Mouse (Mus musculus): ENCODE measurements at regions not wholly inside any gene's neighbourhood (a gene's known extent, or its start where the extent isn't known, plus 50 kb on each side); places are given as distances from the start of the nearest gene placed in this dataset.

GRCm38 (mm10) chr13:52721463-52721862, 138.5 kb downstream of the Syk start:
- no peak for TF ChIP-seq EP300 (IDR thresholded peaks at IDR 0.05; ENCODE audit: low read depth)
- no peak for TF ChIP-seq CTCF (IDR thresholded peaks at IDR 0.05; ENCODE audit: low read depth)
- Histone ChIP-seq H3K36me3 (replicated peaks; ENCODE audit: control insufficient read depth, insufficient read depth, low read length) (no peaks in the 10 kb centered on the region), H3K9me3 (replicated peaks; ENCODE audit: control insufficient read depth, low read length) (no peaks in the 10 kb centered on the region), H3K4me1 (ENCODE audit: control insufficient read depth, insufficient read depth) (peaks cover 7% of the 10 kb centered on the region; the same call in 1 of the 2 replicates), H3K27me3 (ENCODE audit: control insufficient read depth, insufficient read depth, low read length) (no peaks in the 10 kb centered on the region), H3K27ac (ENCODE audit: low read depth) (no peak overlapping the region), H3K4me3 (ENCODE audit: low read depth, low read length) (no peak overlapping the region), H3K4me2 (ENCODE audit: low read depth, low read length) (no peak overlapping the region), H3K9ac (replicated peaks; ENCODE audit: low read depth, low read length) (no peak overlapping the region)
- ATAC-seq (ENCODE audit: insufficient read depth, low read depth) (no peak), DNase-seq (ENCODE audit: low spot score) (no peak)
- WGBS = 80% methylated on average over 6 of the region's 6 CpGs

- WGBS = 54% methylated on average over 3 of the region's 3 CpGs
- H3K27me3 ChIP-seq (ENCODE audit: control insufficient read depth, insufficient read depth, low read length) = no peaks in the 10 kb centered on the region
- no peak overlapping the region for H3K4me2 ChIP-seq (ENCODE audit: low read depth, low read length)
- H3K36me3 ChIP-seq (replicated peaks; ENCODE audit: control insufficient read depth, insufficient read depth, low read length) = no peaks in the 10 kb centered on the region
- H3K27ac ChIP-seq (ENCODE audit: low read depth) = no peak overlapping the region
- no peak for ATAC-seq (ENCODE audit: insufficient read depth, low read depth)
- peaks cover 7% of the 10 kb centered on the region; the same call in 1 of the 2 replicates for H3K4me1 ChIP-seq (ENCODE audit: control insufficient read depth, insufficient read depth)
- H3K4me3 ChIP-seq (ENCODE audit: low read depth, low read length) = no peak overlapping the region
- H3K9me3 ChIP-seq (replicated peaks; ENCODE audit: control insufficient read depth, low read length) = no peaks in the 10 kb centered on the region
- no peak overlapping the region for H3K9ac ChIP-seq (replicated peaks; ENCODE audit: low read depth, low read length)
- no peak for DNase-seq (ENCODE audit: low spot score)
- TF ChIP-seq CTCF (IDR thresholded peaks at IDR 0.05; ENCODE audit: low read depth) = no peak
- TF ChIP-seq EP300 (IDR thresholded peaks at IDR 0.05; ENCODE audit: low read depth) = no peak
Measured at GRCm38 (mm10) chr13:52722718-52723117, 139.7 kb downstream of the Syk start.

DNA sequence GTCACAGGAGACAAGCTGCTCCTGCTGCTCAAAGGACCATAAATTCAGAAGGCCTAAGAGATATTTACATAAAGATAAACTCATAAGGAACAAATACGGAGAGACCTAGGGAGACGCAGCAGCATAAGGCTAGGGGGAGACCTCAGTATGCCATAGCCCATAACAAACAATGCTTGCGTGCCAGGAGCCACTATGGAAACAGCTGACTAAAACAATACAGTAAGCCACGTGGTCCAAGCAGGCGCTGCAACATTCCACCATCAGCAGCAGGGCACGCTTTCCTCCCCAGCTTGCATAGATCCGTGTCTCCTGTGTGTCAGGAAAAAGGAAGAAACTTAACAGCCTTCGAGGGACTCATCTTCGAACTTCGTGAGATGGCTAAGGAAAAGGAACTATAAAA, 143.1 kb downstream of the Syk start:
- H3K4me3 ChIP-seq (ENCODE audit: low read depth, low read length) = no peak overlapping the region
- H3K4me2 ChIP-seq (ENCODE audit: low read depth, low read length) = no peak overlapping the region
- DNase-seq (ENCODE audit: low spot score) = peak; percentile 30
- H3K9me3 ChIP-seq (replicated peaks; ENCODE audit: control insufficient read depth, low read length) = no peaks in the 10 kb centered on the region
- ATAC-seq (ENCODE audit: insufficient read depth, low read depth) = no peak
- no peaks in the 10 kb centered on the region for H3K36me3 ChIP-seq (replicated peaks; ENCODE audit: control insufficient read depth, insufficient read depth, low read length)
- H3K9ac ChIP-seq (replicated peaks; ENCODE audit: low read depth, low read length) = no peak overlapping the region
- no peak for TF ChIP-seq CTCF (IDR thresholded peaks at IDR 0.05; ENCODE audit: low read depth)
- no peak for TF ChIP-seq EP300 (IDR thresholded peaks at IDR 0.05; ENCODE audit: low read depth)
- WGBS = 44% methylated on average over 10 of the region's 10 CpGs
- H3K4me1 ChIP-seq (ENCODE audit: control insufficient read depth, insufficient read depth) = peaks cover 7% of the 10 kb centered on the region; the same call in 1 of the 2 replicates
- no peak overlapping the region for H3K27ac ChIP-seq (ENCODE audit: low read depth)
- H3K27me3 ChIP-seq (ENCODE audit: control insufficient read depth, insufficient read depth, low read length) = no peaks in the 10 kb centered on the region

DNA sequence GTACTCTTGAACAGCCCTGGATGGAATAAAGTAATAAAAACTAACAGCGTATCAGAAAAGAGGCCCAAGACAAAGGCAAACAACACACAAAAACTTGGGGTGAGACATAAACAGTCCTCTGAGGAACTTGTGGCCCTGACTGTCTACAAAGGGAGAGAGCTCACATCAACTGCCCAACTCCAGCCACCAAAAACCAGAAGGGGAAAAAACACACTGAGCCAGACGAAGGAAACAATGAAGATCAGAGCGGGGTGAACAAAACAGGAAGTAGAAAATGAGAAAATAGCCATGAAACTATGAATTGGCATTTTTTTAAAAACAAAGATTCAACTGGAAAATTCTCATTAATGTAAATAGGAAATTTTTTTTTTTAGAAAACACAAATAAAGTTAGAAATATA, 143.6 kb downstream of the Syk start:
- TF ChIP-seq CTCF (IDR thresholded peaks at IDR 0.05; ENCODE audit: low read depth) = no peak
- TF ChIP-seq EP300 (IDR thresholded peaks at IDR 0.05; ENCODE audit: low read depth) = no peak
- Histone ChIP-seq H3K27ac (ENCODE audit: low read depth) (no peak overlapping the region), H3K4me1 (ENCODE audit: control insufficient read depth, insufficient read depth) (peaks cover 7% of the 10 kb centered on the region; the same call in 1 of the 2 replicates), H3K4me2 (ENCODE audit: low read depth, low read length) (no peak overlapping the region), H3K36me3 (replicated peaks; ENCODE audit: control insufficient read depth, insufficient read depth, low read length) (no peaks in the 10 kb centered on the region), H3K9ac (replicated peaks; ENCODE audit: low read depth, low read length) (no peak overlapping the region), H3K4me3 (ENCODE audit: low read depth, low read length) (no peak overlapping the region), H3K27me3 (ENCODE audit: control insufficient read depth, insufficient read depth, low read length) (no peaks in the 10 kb centered on the region), H3K9me3 (replicated peaks; ENCODE audit: control insufficient read depth, low read length) (no peaks in the 10 kb centered on the region)
- DNase-seq (ENCODE audit: low spot score) (no peak), ATAC-seq (ENCODE audit: insufficient read depth, low read depth) (no peak)
- 66% methylated on average over 3 of the region's 3 CpGs for WGBS

- Histone ChIP-seq H3K27me3 (ENCODE audit: control insufficient read depth, insufficient read depth, low read length) (no peaks in the 10 kb centered on the region), H3K9ac (replicated peaks; ENCODE audit: low read depth, low read length) (no peak overlapping the region), H3K4me2 (ENCODE audit: low read depth, low read length) (no peak overlapping the region), H3K36me3 (replicated peaks; ENCODE audit: control insufficient read depth, insufficient read depth, low read length) (no peaks in the 10 kb centered on the region), H3K4me1 (ENCODE audit: control insufficient read depth, insufficient read depth) (peaks cover 8% of the 10 kb centered on the region; the same call in 1 of the 2 replicates), H3K4me3 (ENCODE audit: low read depth, low read length) (no peak overlapping the region), H3K27ac (ENCODE audit: low read depth) (no peak overlapping the region), H3K9me3 (replicated peaks; ENCODE audit: control insufficient read depth, low read length) (no peaks in the 10 kb centered on the region)
- no peak for TF ChIP-seq CTCF (IDR thresholded peaks at IDR 0.05; ENCODE audit: low read depth)
- TF ChIP-seq EP300 (IDR thresholded peaks at IDR 0.05; ENCODE audit: low read depth) = no peak
- DNase-seq (ENCODE audit: low spot score) = no peak
- ATAC-seq (ENCODE audit: insufficient read depth, low read depth) = no peak
- 81% methylated on average over 6 of the region's 6 CpGs for WGBS
Measured at GRCm38 (mm10) chr13:52735453-52735933, 152.5 kb downstream of the Syk start.

DNA sequence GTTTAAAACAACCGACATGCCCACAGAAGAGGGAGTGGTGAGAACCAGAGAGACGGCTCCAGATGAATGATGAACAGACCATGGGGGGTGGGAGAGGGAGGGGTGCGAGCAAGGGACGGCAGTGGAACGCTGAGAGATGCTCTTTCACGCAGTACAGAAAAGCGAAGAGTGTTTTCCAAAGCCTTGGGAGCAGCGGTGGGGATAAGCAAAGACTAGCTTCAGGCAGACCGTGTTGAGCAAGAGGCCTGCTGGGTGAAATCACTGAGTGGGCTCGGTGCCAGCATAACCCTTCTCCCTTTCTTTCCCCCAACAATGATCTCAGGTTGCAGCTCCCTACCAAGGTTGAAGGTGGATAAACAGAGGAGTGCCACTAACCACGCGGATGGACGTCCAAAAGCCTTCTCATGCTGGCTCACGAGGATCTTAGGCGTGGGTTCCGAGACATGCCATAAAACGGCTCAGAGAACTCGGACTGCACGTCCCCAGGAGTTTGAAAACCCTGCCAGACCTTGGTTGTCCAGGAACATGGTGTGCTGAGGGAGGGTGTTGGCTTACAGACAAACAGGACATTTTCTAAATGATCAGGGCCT, 153.1 kb downstream of the Syk start:
- Histone ChIP-seq H3K4me3 (ENCODE audit: low read depth, low read length) (no peak overlapping the region), H3K36me3 (replicated peaks; ENCODE audit: control insufficient read depth, insufficient read depth, low read length) (no peaks in the 10 kb centered on the region), H3K9ac (replicated peaks; ENCODE audit: low read depth, low read length) (no peak overlapping the region), H3K4me1 (ENCODE audit: control insufficient read depth, insufficient read depth) (peaks cover 8% of the 10 kb centered on the region; the same call in 1 of the 2 replicates), H3K27ac (ENCODE audit: low read depth) (no peak overlapping the region), H3K9me3 (replicated peaks; ENCODE audit: control insufficient read depth, low read length) (no peaks in the 10 kb centered on the region), H3K4me2 (ENCODE audit: low read depth, low read length) (no peak overlapping the region), H3K27me3 (ENCODE audit: control insufficient read depth, insufficient read depth, low read length) (no peaks in the 10 kb centered on the region)
- DNase-seq (ENCODE audit: low spot score) (no peak), ATAC-seq (ENCODE audit: insufficient read depth, low read depth) (no peak)
- WGBS = 63% methylated on average over 19 of the region's 19 CpGs
- TF ChIP-seq EP300 (IDR thresholded peaks at IDR 0.05; ENCODE audit: low read depth) = no peak
- TF ChIP-seq CTCF (IDR thresholded peaks at IDR 0.05; ENCODE audit: low read depth) = no peak

All from heart, postnatal 0 days (tissue).